Mouse (Mus musculus): ENCODE measurements at regions not wholly inside any gene's neighbourhood (a gene's known extent, or its start where the extent isn't known, plus 50 kb on each side); places are given as distances from the start of the nearest gene placed in this dataset.
"Not testable (repeated sequence)": the region's sequence is repeated elsewhere in the genome, so short reads cannot be mapped to it uniquely, and the experiment has no call there.

GRCm38 (mm10) chr6:31823616-31824015 lies 226.4 kb upstream of the 1700012A03Rik start:
- intact Hi-C loops (cut with DNase I) = no loop called here
- DNase-seq (ENCODE audit: low spot score in 2 of 2) = no peak

GRCm38 (mm10) chr6:31822186-31823085 lies 227.6 kb upstream of the 1700012A03Rik start:
- intact Hi-C loops (cut with DNase I) = no loop called here

GRCm38 (mm10) chr6:31821621-31822020 lies 228.4 kb upstream of the 1700012A03Rik start:
- no peak for DNase-seq (ENCODE audit: low spot score in 2 of 2)
- intact Hi-C loops (cut with DNase I) = no loop called here

More at GRCm38 (mm10) chr6:31822186-31823085, 227.6 kb upstream of the 1700012A03Rik start:
- no peak for DNase-seq (ENCODE audit: low spot score in 2 of 2)

- no peak for DNase-seq (ENCODE audit: low spot score in 2 of 2)
- intact Hi-C loops (cut with DNase I) = no loop called here
Measured at GRCm38 (mm10) chr6:31817640-31818039, 232.4 kb upstream of the 1700012A03Rik start.

GRCm38 (mm10) chr6:31811890-31812289 lies 238.2 kb upstream of the 1700012A03Rik start:
- intact Hi-C loops (cut with DNase I) = no loop called here
- no peak for DNase-seq (ENCODE audit: low spot score in 2 of 2)

- intact Hi-C loops (cut with DNase I) = no loop called here
- DNase-seq (ENCODE audit: low spot score in 2 of 2) = no peak
Measured at GRCm38 (mm10) chr6:31810602-31811512, 239.2 kb upstream of the 1700012A03Rik start.

- DNase-seq (ENCODE audit: low spot score in 2 of 2); intact Hi-C loops (cut with DNase I): not testable (repeated sequence)
Measured at GRCm38 (mm10) chr6:31804468-31804867, 240.7 kb upstream of the Podxl start.

GRCm38 (mm10) chr6:31803222-31803621 lies 239.4 kb upstream of the Podxl start:
- DNase-seq (ENCODE audit: low spot score in 2 of 2); intact Hi-C loops (cut with DNase I): not testable (repeated sequence)

GRCm38 (mm10) chr6:31791547-31791946 lies 227.8 kb upstream of the Podxl start:
- DNase-seq (ENCODE audit: low spot score in 2 of 2) = no peak
- intact Hi-C loops (cut with DNase I) = no loop called here

- DNase-seq (ENCODE audit: low spot score in 2 of 2) = no peak
- intact Hi-C loops (cut with DNase I) = no loop called here
Measured at GRCm38 (mm10) chr6:31790906-31791305, 227.1 kb upstream of the Podxl start.

GRCm38 (mm10) chr6:31776841-31777240 lies 213.1 kb upstream of the Podxl start:
- intact Hi-C loops (cut with DNase I) = no loop called here
- no peak for DNase-seq (ENCODE audit: low spot score in 2 of 2)

GRCm38 (mm10) chr6:31771916-31772315 lies 208.1 kb upstream of the Podxl start:
- DNase-seq (ENCODE audit: low spot score in 2 of 2) = no peak
- intact Hi-C loops (cut with DNase I) = no loop called here

GRCm38 (mm10) chr6:31745589-31745988 lies 181.8 kb upstream of the Podxl start:
- no peak for DNase-seq (ENCODE audit: low spot score in 2 of 2)
- intact Hi-C loops (cut with DNase I) = no loop called here

GRCm38 (mm10) chr6:31731391-31731790 lies 167.6 kb upstream of the Podxl start:
- DNase-seq (ENCODE audit: low spot score in 2 of 2) = no peak
- intact Hi-C loops (cut with DNase I) = no loop called here

- intact Hi-C loops (cut with DNase I) = no loop called here
- DNase-seq (ENCODE audit: low spot score in 2 of 2) = no peak
Measured at GRCm38 (mm10) chr6:31719614-31720013, 155.8 kb upstream of the Podxl start.

- intact Hi-C loops (cut with DNase I) = no loop called here
- DNase-seq (ENCODE audit: low spot score in 2 of 2) = no peak
Measured at GRCm38 (mm10) chr6:31718843-31719242, 155.1 kb upstream of the Podxl start.

GRCm38 (mm10) chr6:31717531-31717930 lies 153.8 kb upstream of the Podxl start:
- intact Hi-C loops (cut with DNase I) = no loop called here
- no peak for DNase-seq (ENCODE audit: low spot score in 2 of 2)

- DNase-seq (ENCODE audit: low spot score in 2 of 2) = no peak
- intact Hi-C loops (cut with DNase I) = no loop called here
Measured at GRCm38 (mm10) chr6:31707256-31707655, 143.5 kb upstream of the Podxl start.

GRCm38 (mm10) chr6:31704191-31704590 lies 140.4 kb upstream of the Podxl start:
- no peak for DNase-seq (ENCODE audit: low spot score in 2 of 2)
- intact Hi-C loops (cut with DNase I) = no loop called here

GRCm38 (mm10) chr6:31702931-31703330 lies 139.2 kb upstream of the Podxl start:
- intact Hi-C loops (cut with DNase I) = no loop called here
- no peak for DNase-seq (ENCODE audit: low spot score in 2 of 2)

All from left cerebral cortex, postnatal 36 days (tissue).